Mouse (Mus musculus) thymus, adult 2 months (tissue): ENCODE measurements around the gene Atp8b4.

Source experiments
- CTCF ChIP-seq: fragments of 200-500 bp; IDR thresholded peaks from 2 replicates; pipeline ENCODE4 v1.5.1; 2012; ENCODE audit warnings: mild to moderate bottlenecking, control low read depth, low read length, moderate library complexity, borderline replicate concordance; ENCODE audit not compliant: control insufficient read depth, poor library complexity, insufficient read depth; ENCODE audit errors: extremely low read depth
- POLR2A ChIP-seq: fragments of 200-500 bp; IDR thresholded peaks from 2 replicates; pipeline ENCODE4 v1.6.1; 2012; ENCODE audit warnings: mild to moderate bottlenecking, low read length, control low read depth, moderate library complexity; ENCODE audit not compliant: control insufficient read depth, poor library complexity, insufficient read depth; ENCODE audit errors: extremely low read depth

DNA sequence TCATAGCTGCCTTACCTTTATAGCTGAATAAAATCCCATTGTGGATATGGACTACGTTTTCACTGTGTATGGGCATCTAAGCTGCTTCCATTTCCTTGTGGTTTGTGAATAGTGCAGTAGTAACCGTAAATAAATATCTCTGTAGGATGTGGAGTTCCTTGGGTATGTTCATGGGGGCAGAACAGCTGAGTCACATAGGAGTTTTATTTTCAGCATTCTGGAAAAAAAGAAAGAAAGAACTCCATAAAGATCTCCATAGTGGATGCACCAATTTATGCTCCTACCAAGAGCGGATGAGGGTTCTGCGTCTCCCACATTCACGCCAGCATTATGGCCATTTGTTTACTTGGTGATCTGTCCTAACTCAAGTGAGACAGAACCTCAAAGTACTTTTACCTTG lies 41.7 kb upstream of the Atp8b4 start:
- TF ChIP-seq POLR2A: no peak
- TF ChIP-seq CTCF: no peak
